Mouse (Mus musculus) hindbrain, postnatal 0 days (tissue): ENCODE data around the gene Dpp6. TPM values are rescaled to one million over a fixed set of nuclear protein-coding genes. Genes with fewer than 3 reads are reported as not detected.

Source experiments
- ATAC-seq: fragments of 200-750 bp; cut with Nextera tagmentation; 2 replicates; pipeline ENCODE4 v1.8.0; 2017; ENCODE audit warnings: mild to moderate bottlenecking, moderate TSS enrichment, moderate library complexity
- DNase-seq: peaks from one replicate; pipeline ENCODE4 v3.0.0-alpha.2; 2015; ENCODE audit warnings: low spot score
- H3K27ac ChIP-seq: fragments of 300-500 bp; sonication (generic); 2 replicates; pipeline ENCODE4 v1.5.1; 2014; ENCODE audit warnings: mild to moderate bottlenecking
- H3K27me3 ChIP-seq: fragments of 300-500 bp; sonication (generic); 2 replicates; pipeline ENCODE4 v1.6.1; 2014; ENCODE audit warnings: low read length, mixed read lengths; ENCODE audit not compliant: insufficient read depth
- H3K36me3 ChIP-seq: fragments of 300-500 bp; sonication (generic); 2 replicates; pipeline ENCODE4 v1.6.1; 2014; ENCODE audit warnings: low read length, mixed read lengths; ENCODE audit not compliant: insufficient read depth
- H3K4me1 ChIP-seq: fragments of 300-500 bp; sonication (generic); 2 replicates; pipeline ENCODE4 v1.6.1; 2014; ENCODE audit warnings: antibody characterized with exemption, low read length, mixed read lengths; ENCODE audit not compliant: insufficient read depth
- H3K4me2 ChIP-seq: fragments of 300-500 bp; sonication (generic); 2 replicates; pipeline ENCODE4 v1.6.1; 2014; ENCODE audit warnings: low read depth, mild to moderate bottlenecking, low read length, moderate library complexity, mixed read lengths
- H3K4me3 ChIP-seq: fragments of 300-500 bp; sonication (generic); 2 replicates; pipeline ENCODE4 v1.5.1; 2014; ENCODE audit warnings: low read length
- H3K9ac ChIP-seq: fragments of 300-500 bp; sonication (generic); replicated peaks from 2 replicates; pipeline ENCODE4 v1.6.1; 2014; ENCODE audit warnings: mild to moderate bottlenecking, low read length, moderate library complexity, mixed read lengths
- H3K9me3 ChIP-seq: fragments of 300-500 bp; sonication (generic); 2 replicates; pipeline ENCODE4 v1.6.1; 2016; ENCODE audit warnings: low read length, mixed read lengths
- CTCF ChIP-seq: IDR thresholded peaks from 2 replicates; pipeline ENCODE4 v1.5.1; 2016; ENCODE audit warnings: antibody characterized with exemption, control low read depth, low read depth
- WGBS: fragments of 180-500 bp; shearing (Covaris S2); extraction: QIAGEN DNeasy Blood & Tissue Kit; methylation state at CpG from one replicate; pipeline ENCODE4 v1.1.7; 2014; 5-methylcytosine and 5-hydroxymethylcytosine counted together
- polyA plus RNA-seq: library from polyadenylated mRNA; unstranded; fragments of >200 nt; fragmentation: Nextera tagmentation; extraction: Ambion mirVana; gene quantifications from 2 replicates; pipeline ENCODE4 v1.2.1, GENCODE M21; 2015
- total RNA-seq: library from RNA; depleted of rRNA; stranded (reverse); fragments of >200 nt; gene quantifications from 2 replicates; pipeline ENCODE4 v1.2.3, GENCODE M21; 2014

Gene Dpp6
- total and polyA plus RNA-seq, 2 experiments from 2014 or later, result 81.1 to 154 TPM

GRCm38 (mm10) chr5:27035291-27035690, 218.3 kb downstream of the Dpp6 start:
- TF ChIP-seq CTCF, result no peak
- H3K9ac ChIP-seq, result no peak overlapping the region
- ATAC-seq (no peak), DNase-seq (no peak)
- no peak overlapping the region for H3K4me3 ChIP-seq
- WGBS, result 76% methylated on average over 1 of the region's 1 CpGs
- H3K4me2 ChIP-seq, result no peak overlapping the region
- no peak overlapping the region for H3K27ac ChIP-seq
- no peaks in the 10 kb centered on the region for H3K27me3 ChIP-seq
- no peaks in the 10 kb centered on the region for H3K9me3 ChIP-seq
- H3K36me3 ChIP-seq, result no peaks in the 10 kb centered on the region
- no peaks in the 10 kb centered on the region for H3K4me1 ChIP-seq

GRCm38 (mm10) chr5:27035891-27036290, 218.9 kb downstream of the Dpp6 start:
- H3K4me2 ChIP-seq, result no peak overlapping the region
- peak; percentile 67 for TF ChIP-seq CTCF
- 0 out of 2 replicates have a peak, but pooled peaks have one; percentile 29 for ATAC-seq
- H3K36me3 ChIP-seq, result no peaks in the 10 kb centered on the region
- WGBS, result 20% methylated on average over 2 of the region's 2 CpGs
- H3K9ac ChIP-seq, result no peak overlapping the region
- H3K27ac ChIP-seq, result no peak overlapping the region
- no peak overlapping the region for H3K4me3 ChIP-seq
- H3K9me3 ChIP-seq, result no peaks in the 10 kb centered on the region
- no peaks in the 10 kb centered on the region for H3K4me1 ChIP-seq
- peak; percentile 72 for DNase-seq
- H3K27me3 ChIP-seq, result no peaks in the 10 kb centered on the region

GRCm38 (mm10) chr5:27037796-27038195, 220.8 kb downstream of the Dpp6 start:
- H3K27me3 ChIP-seq, result no peaks in the 10 kb centered on the region
- 71% methylated on average over 5 of the region's 5 CpGs for WGBS
- H3K27ac ChIP-seq, result no peak overlapping the region
- H3K36me3 ChIP-seq, result no peaks in the 10 kb centered on the region
- TF ChIP-seq CTCF, result no peak
- no peaks in the 10 kb centered on the region for H3K4me1 ChIP-seq
- no peak overlapping the region for H3K9ac ChIP-seq
- H3K9me3 ChIP-seq, result no peaks in the 10 kb centered on the region
- DNase-seq (no peak), ATAC-seq (no peak)
- no peak overlapping the region for H3K4me3 ChIP-seq
- no peak overlapping the region for H3K4me2 ChIP-seq

GRCm38 (mm10) chr5:27048167-27048566, 231.2 kb downstream of the Dpp6 start:
- Histone ChIP-seq H3K4me2 (no peak overlapping the region), H3K9me3 (no peaks in the 10 kb centered on the region), H3K4me1 (0 out of 2 replicates have a peak, but pooled peaks cover 12% of the 10 kb centered on the region), H3K4me3 (no peak overlapping the region), H3K27me3 (no peaks in the 10 kb centered on the region), H3K9ac (no peak overlapping the region), H3K27ac (0 out of 2 replicates have a peak overlapping the region, but pooled peaks have one; percentile 22), H3K36me3 (no peaks in the 10 kb centered on the region)
- WGBS, result 17% methylated on average over 7 of the region's 7 CpGs
- ATAC-seq, result peak; percentile 79
- TF ChIP-seq CTCF, result peak; percentile 84
- DNase-seq, result peak; percentile 90

GRCm38 (mm10) chr5:27048926-27049325, 231.9 kb downstream of the Dpp6 start:
- peak overlapping the region; percentile 70 for H3K9ac ChIP-seq
- DNase-seq (no peak), ATAC-seq (peak; percentile 41)
- peak overlapping the region; percentile 52 for H3K4me3 ChIP-seq
- no peaks in the 10 kb centered on the region for H3K27me3 ChIP-seq
- no peaks in the 10 kb centered on the region for H3K36me3 ChIP-seq
- H3K27ac ChIP-seq, result peak overlapping the region; percentile 67; the same call in 1 of the 2 replicates
- TF ChIP-seq CTCF, result no peak
- no peaks in the 10 kb centered on the region for H3K9me3 ChIP-seq
- 8% methylated on average over 9 of the region's 9 CpGs for WGBS
- 0 out of 2 replicates have a peak, but pooled peaks cover 12% of the 10 kb centered on the region for H3K4me1 ChIP-seq
- H3K4me2 ChIP-seq, result peak overlapping the region; percentile 92

GRCm38 (mm10) chr5:27049341-27050091, 232.5 kb downstream of the Dpp6 start:
- DNase-seq (peak; percentile 62), ATAC-seq (peak; percentile 64)
- TF ChIP-seq CTCF, result no peak
- 1% methylated on average over 50 of the region's 55 CpGs for WGBS
- Histone ChIP-seq H3K27me3 (no peaks in the 10 kb centered on the region), H3K36me3 (no peaks in the 10 kb centered on the region), H3K4me2 (peak overlapping the region; percentile 92), H3K4me3 (peak overlapping the region; percentile 52), H3K27ac (peak overlapping the region; percentile 67), H3K9ac (peak overlapping the region; percentile 70), H3K4me1 (0 out of 2 replicates have a peak, but pooled peaks cover 12% of the 10 kb centered on the region), H3K9me3 (no peaks in the 10 kb centered on the region)

GRCm38 (mm10) chr5:27051250-27051649, 234.2 kb downstream of the Dpp6 start:
- 27% methylated on average over 3 of the region's 3 CpGs for WGBS
- no peak overlapping the region for H3K9ac ChIP-seq
- TF ChIP-seq CTCF, result peak; percentile 72
- no peak overlapping the region for H3K27ac ChIP-seq
- ATAC-seq (0 out of 2 replicates have a peak, but pooled peaks have one; percentile 31), DNase-seq (peak; percentile 80)
- no peaks in the 10 kb centered on the region for H3K27me3 ChIP-seq
- H3K4me3 ChIP-seq, result no peak overlapping the region
- no peaks in the 10 kb centered on the region for H3K9me3 ChIP-seq
- H3K36me3 ChIP-seq, result no peaks in the 10 kb centered on the region
- H3K4me1 ChIP-seq, result 0 out of 2 replicates have a peak, but pooled peaks cover 12% of the 10 kb centered on the region
- H3K4me2 ChIP-seq, result peak overlapping the region; percentile 92
